Comparison of ENCODE assay signal across 8 mouse cellular contexts in genomic region chr15:6874601-6875019, GRCm38 (mm10). TPM values are rescaled to one million over a fixed set of nuclear protein-coding genes. Genes with fewer than 3 reads are reported as not detected.
DNase-seq lines count a peak whose midpoint lies in the region; ATAC-seq and TF ChIP-seq lines count a peak whose summit lies in the region.

TSS of gene Osmr (minus strand) at chr15:6874969.

- peaks cover 65% of the 10 kb centered on the region for H3K27me3 ChIP-seq in megakaryocyte, embryonic 14.5 days (replicated peaks)
- H3K27me3 ChIP-seq in kidney, postnatal 0 days (ENCODE audit: insufficient read depth, low read length): no peaks in the 10 kb centered on the region
- H3K27me3 ChIP-seq in midbrain, embryonic 14.5 days (ENCODE audit: control insufficient read depth, insufficient read depth, low read length): peaks cover 20% of the 10 kb centered on the region

- no peaks in the 10 kb centered on the region for H3K9me3 ChIP-seq in megakaryocyte, embryonic 14.5 days
- H3K9me3 ChIP-seq in kidney, postnatal 0 days (replicated peaks; ENCODE audit: low read length): no peaks in the 10 kb centered on the region
- H3K9me3 ChIP-seq in midbrain, embryonic 14.5 days (ENCODE audit: control insufficient read depth, low read length): no peaks in the 10 kb centered on the region

- H3K4me1 ChIP-seq in megakaryocyte, embryonic 14.5 days: peaks cover 30% of the 10 kb centered on the region
- no peaks in the 10 kb centered on the region for H3K4me1 ChIP-seq in embryonic fibroblast, embryonic 13.5 days (ENCODE audit: control insufficient read depth, insufficient read depth, low read length)
- peaks cover 4% of the 10 kb centered on the region for H3K4me1 ChIP-seq in kidney, postnatal 0 days (replicated peaks; ENCODE audit: insufficient read depth, low read length)
- H3K4me1 ChIP-seq in midbrain, embryonic 14.5 days (ENCODE audit: control insufficient read depth, insufficient read depth, low read length): peaks cover 11% of the 10 kb centered on the region

- H3K27ac ChIP-seq in embryonic fibroblast, embryonic 13.5 days (ENCODE audit: insufficient read depth, low read length): peak within 1 kb of the TSS; percentile 93
- H3K27ac ChIP-seq in kidney, postnatal 0 days: no peak within 1 kb of the TSS
- no peak within 1 kb of the TSS for H3K27ac ChIP-seq in midbrain, embryonic 14.5 days (replicated peaks; ENCODE audit: low read depth, low read length)

- 6% methylated on average over 16 of the region's 16 CpGs for WGBS in kidney, postnatal 0 days
- WGBS in midbrain, embryonic 14.5 days: 14% methylated on average over 16 of the region's 16 CpGs

- H3K9ac ChIP-seq in kidney, postnatal 0 days (ENCODE audit: low read depth, low read length): peak within 1 kb of the TSS; percentile 45
- H3K9ac ChIP-seq in midbrain, embryonic 14.5 days (replicated peaks; ENCODE audit: low read length): peak within 1 kb of the TSS; percentile 34; the same call in 1 of the 2 replicates

- peak within 1 kb of the TSS; percentile 85 for H3K4me2 ChIP-seq in kidney, postnatal 0 days (ENCODE audit: low read length)
- peak within 1 kb of the TSS; percentile 68 for H3K4me2 ChIP-seq in midbrain, embryonic 14.5 days (ENCODE audit: low read length)

- peak; percentile 48; the same call in 1 of the 2 replicates for TF ChIP-seq POLR2A in embryonic fibroblast, embryonic 13.5 days (IDR thresholded peaks at IDR 0.05; ENCODE audit: low read depth, low read length)

- no peak for ATAC-seq in megakaryocyte, adult 5-6 weeks (ENCODE audit: poor library complexity, severe bottlenecking)
- ATAC-seq in kidney, postnatal 0 days (replicated peaks; ENCODE audit: low FRiP score, low read depth): no peak; the same call in 1 of the 2 replicates
- ATAC-seq in midbrain, embryonic 14.5 days (ENCODE audit: low FRiP score, low TSS enrichment): no peak

- H3K36me3 ChIP-seq in megakaryocyte, embryonic 14.5 days (replicated peaks; ENCODE audit: low read length): no peaks in the 10 kb centered on the region
- no peaks in the 10 kb centered on the region for H3K36me3 ChIP-seq in kidney, postnatal 0 days (ENCODE audit: insufficient read depth, low read length)
- H3K36me3 ChIP-seq in midbrain, embryonic 14.5 days (ENCODE audit: control insufficient read depth, insufficient read depth, low read length): no peaks in the 10 kb centered on the region

- DNase-seq in kidney, postnatal 0 days (ENCODE audit: low spot score): peak; percentile 58
- peak; percentile 9 for DNase-seq in midbrain, embryonic 14.5 days
- DNase-seq in frontal cortex, postnatal 36 days (ENCODE audit: low spot score in 2 of 2): no peak
- DNase-seq in spleen, postnatal 10 days (ENCODE audit: low spot score in 2 of 2): no peak
- DNase-seq in testis, postnatal 14 days (ENCODE audit: low spot score): no peak

- H3K4me3 ChIP-seq in megakaryocyte, embryonic 14.5 days (replicated peaks): peak within 1 kb of the TSS; percentile 85
- H3K4me3 ChIP-seq in embryonic fibroblast, embryonic 13.5 days (ENCODE audit: insufficient read depth, low read length): peak within 1 kb of the TSS; percentile 79
- peak within 1 kb of the TSS; percentile 49 for H3K4me3 ChIP-seq in kidney, postnatal 0 days (replicated peaks; ENCODE audit: low read depth, low read length)
- peak within 1 kb of the TSS; percentile 38 for H3K4me3 ChIP-seq in midbrain, embryonic 14.5 days (replicated peaks; ENCODE audit: low read depth, low read length)

- no peak for TF ChIP-seq CTCF in embryonic fibroblast, embryonic 13.5 days (IDR thresholded peaks at IDR 0.05; ENCODE audit: borderline replicate concordance, insufficient read depth, low read length)
- no peak for TF ChIP-seq CTCF in kidney, postnatal 0 days (IDR thresholded peaks at IDR 0.05; ENCODE audit: low read depth)

RNA-seq across cellular contexts. Expression of gene Osmr, which starts in this region (rescaled TPM):
- not detected in 2 replicates for polyA plus RNA-seq in megakaryocyte, embryonic 14.5 days (2012; ENCODE audit: insufficient read depth, low replicate concordance)
- total RNA-seq in megakaryocyte, adult 5-6 weeks (2015): 0.02 TPM in 1 of 2 replicates, not detected in the other
- total RNA-seq in megakaryocyte, adult 5-6 weeks (2017): 0.77 TPM in 1 of 2 replicates, not detected in the other
- polyA plus RNA-seq in embryonic fibroblast, embryonic 13.5 days (2011; ENCODE audit: insufficient read length, low read depth, missing spikeins): 137 and 168 TPM in 2 replicates
- polyA plus RNA-seq in kidney, postnatal 0 days (2015; fragmentation: Nextera tagmentation; extraction: Ambion mirVana): 2.9 and 3.1 TPM in 2 replicates
- 0.85 and 1.8 TPM in 2 replicates for polyA plus RNA-seq in midbrain, embryonic 14.5 days (2014; fragmentation: Nextera tagmentation; extraction: Ambion mirVana)

Comparison
In these comparisons a context has a peak if more than half of its experiments do, and no peak if none do; other contexts are left out.
1. RNA of gene Osmr (polyA plus RNA-seq): 137 to 168 TPM in embryonic fibroblast, embryonic 13.5 days; 2.9 to 3.1 TPM in kidney, postnatal 0 days, 0.85 to 1.8 TPM in midbrain, embryonic 14.5 days and not detected in megakaryocyte, embryonic 14.5 days; every median in the first group is over 10 times any median in the second.
2. DNase-seq: peak in kidney, postnatal 0 days (single experiment) and midbrain, embryonic 14.5 days (single experiment); none in frontal cortex, postnatal 36 days (0 of 2), spleen, postnatal 10 days (0 of 2) and testis, postnatal 14 days (single experiment).
3. Peak in every context shown above with its lines, with median percentiles within 50 percentile points of each other: H3K4me3 ChIP-seq.